ENCODE assay signal across 30 mouse cellular contexts in the genomic region with DNA sequence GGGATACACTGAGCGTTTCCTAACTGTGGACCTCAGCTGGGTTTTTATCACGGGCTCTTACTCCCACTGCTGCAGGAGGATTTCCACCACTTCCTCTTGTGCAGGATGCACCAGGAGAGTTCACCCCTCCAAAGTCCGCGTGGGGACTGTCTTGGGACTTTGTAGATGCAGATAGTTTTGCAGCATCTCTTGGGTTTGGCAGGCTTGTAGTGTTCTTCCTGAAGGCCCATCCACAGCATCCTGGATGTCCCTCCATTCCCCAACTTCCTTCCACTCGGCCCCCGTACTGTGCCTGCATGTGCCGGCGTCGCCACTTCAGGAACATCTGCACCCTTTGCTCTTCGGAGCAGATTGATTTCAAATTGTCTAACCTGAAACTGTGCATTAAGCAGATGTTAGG. TPM values are rescaled to one million over a fixed set of nuclear protein-coding genes. Genes with fewer than 3 reads are reported as not detected.
A peak's percentile ranks its signal among the peaks of the same experiment; 100 is the strongest.
DNase-seq lines count a peak whose midpoint lies in the region; ATAC-seq lines count a peak whose summit lies in the region.
"Had no signal": no experiment of that assay in that cellular context is flagged by ENCODE, and none has a peak within 500 bp of the region (broad histone marks: within the 10 kb centered on the region; RNA-seq: fewer than 3 reads in every experiment).

No protein-coding gene starts in this region.

- H3K36me3 ChIP-seq in hindbrain, embryonic 14.5 days (replicated peaks; ENCODE audit: control insufficient read depth, insufficient read depth) = peaks cover 12% of the 10 kb centered on the region; the same call in 1 of the 2 replicates
- peaks cover 10% of the 10 kb centered on the region for H3K36me3 ChIP-seq in hindbrain, embryonic 12.5 days
- peaks cover 18% of the 10 kb centered on the region for H3K36me3 ChIP-seq in kidney, embryonic 15.5 days
- peaks cover 41% of the 10 kb centered on the region for H3K36me3 ChIP-seq in heart, embryonic 13.5 days
- H3K36me3 ChIP-seq: embryonic facial prominence, embryonic 15.5 days; G1E; intestine, embryonic 15.5 days; limb, embryonic 15.5 days had no signal

- no peaks in the 10 kb centered on the region for H3K27me3 ChIP-seq in hindbrain, embryonic 14.5 days (ENCODE audit: control insufficient read depth, insufficient read depth, low read length)
- no peaks in the 10 kb centered on the region for H3K27me3 ChIP-seq in hindbrain, embryonic 12.5 days
- no peaks in the 10 kb centered on the region for H3K27me3 ChIP-seq in kidney, embryonic 15.5 days
- no peaks in the 10 kb centered on the region for H3K27me3 ChIP-seq in heart, embryonic 13.5 days (replicated peaks)
- H3K27me3 ChIP-seq: CH12.LX; embryonic facial prominence, embryonic 15.5 days; forebrain, embryonic 15.5 days; hindbrain, embryonic 13.5 days; intestine, embryonic 15.5 days; limb, embryonic 15.5 days; megakaryocyte, embryonic 14.5 days; midbrain, embryonic 13.5 days; neural tube, embryonic 13.5 days; Patski had no signal

- WGBS in hindbrain, embryonic 14.5 days = 92% methylated on average over 10 of the region's 10 CpGs
- 89% methylated on average over 10 of the region's 10 CpGs for WGBS in hindbrain, embryonic 12.5 days
- 84% methylated on average over 10 of the region's 10 CpGs for WGBS in kidney, embryonic 15.5 days
- 80% methylated on average over 10 of the region's 10 CpGs for WGBS in heart, embryonic 13.5 days

- no peak for ATAC-seq in hindbrain, embryonic 14.5 days (ENCODE audit: low FRiP score)
- no peak for ATAC-seq in hindbrain, embryonic 12.5 days (ENCODE audit: low FRiP score)
- ATAC-seq in kidney, embryonic 15.5 days (replicated peaks; ENCODE audit: low FRiP score) = no peak
- no peak for ATAC-seq in heart, embryonic 13.5 days (ENCODE audit: extremely low read depth, insufficient number of reproducible peaks, low FRiP score, low TSS enrichment)
- no peak for ATAC-seq in monocyte, adult 5-6 weeks (replicated peaks; ENCODE audit: insufficient number of reproducible peaks, low FRiP score, low TSS enrichment, poor library complexity, severe bottlenecking)
- ATAC-seq: forebrain, embryonic 15.5 days had no signal

- no peak for DNase-seq in hindbrain, embryonic 14.5 days (ENCODE audit: low spot score)
- no peak for DNase-seq in kidney, postnatal 36 days
- peak; percentile 41 for DNase-seq in kidney, postnatal 14 days
- DNase-seq: B cell, adult 2 months; cerebellum, adult 11 months; cerebellum, adult 9-11 months; left cerebral cortex, postnatal 4 days; lung, postnatal 36 days; right cerebral cortex, adult 18-20 months had no signal

- no peaks in the 10 kb centered on the region for H3K9me3 ChIP-seq in hindbrain, embryonic 14.5 days (ENCODE audit: control insufficient read depth, low read length)
- H3K9me3 ChIP-seq in hindbrain, embryonic 12.5 days (replicated peaks) = no peaks in the 10 kb centered on the region
- no peaks in the 10 kb centered on the region for H3K9me3 ChIP-seq in kidney, embryonic 15.5 days (replicated peaks)
- H3K9me3 ChIP-seq in heart, embryonic 13.5 days = no peaks in the 10 kb centered on the region
- H3K9me3 ChIP-seq: embryonic facial prominence, embryonic 15.5 days; forebrain, embryonic 15.5 days; hindbrain, embryonic 13.5 days; intestine, embryonic 15.5 days; limb, embryonic 15.5 days; midbrain, embryonic 13.5 days; neural tube, embryonic 13.5 days had no signal

- H3K9ac ChIP-seq in hindbrain, embryonic 14.5 days = no peak overlapping the region
- H3K9ac ChIP-seq in hindbrain, embryonic 12.5 days = no peak overlapping the region
- H3K9ac ChIP-seq in kidney, embryonic 15.5 days = no peak overlapping the region
- H3K9ac ChIP-seq in heart, embryonic 13.5 days = peak overlapping the region; percentile 68
- H3K9ac ChIP-seq: embryonic facial prominence, embryonic 15.5 days; forebrain, embryonic 15.5 days; hindbrain, embryonic 13.5 days; intestine, embryonic 15.5 days; limb, embryonic 15.5 days; liver, embryonic 14.5 days; lung, embryonic 14.5 days; midbrain, embryonic 13.5 days; neural tube, embryonic 13.5 days had no signal

- H3K4me1 ChIP-seq in hindbrain, embryonic 14.5 days (replicated peaks; ENCODE audit: control insufficient read depth, insufficient read depth, low read length) = peaks cover 12% of the 10 kb centered on the region
- H3K4me1 ChIP-seq in hindbrain, embryonic 12.5 days = peaks cover 17% of the 10 kb centered on the region; the same call in 1 of the 2 replicates
- peaks cover 44% of the 10 kb centered on the region for H3K4me1 ChIP-seq in kidney, embryonic 15.5 days
- peaks cover 58% of the 10 kb centered on the region for H3K4me1 ChIP-seq in heart, embryonic 13.5 days
- H3K4me1 ChIP-seq: megakaryocyte, embryonic 14.5 days had no signal

- H3K4me2 ChIP-seq in hindbrain, embryonic 14.5 days (replicated peaks) = no peak overlapping the region
- no peak overlapping the region for H3K4me2 ChIP-seq in hindbrain, embryonic 12.5 days (replicated peaks)
- no peak overlapping the region for H3K4me2 ChIP-seq in kidney, embryonic 15.5 days
- no peak overlapping the region for H3K4me2 ChIP-seq in heart, embryonic 13.5 days
- H3K4me2 ChIP-seq: embryonic facial prominence, embryonic 15.5 days; forebrain, embryonic 15.5 days; hindbrain, embryonic 13.5 days; intestine, embryonic 15.5 days; limb, embryonic 15.5 days; midbrain, embryonic 13.5 days; neural tube, embryonic 13.5 days had no signal

- 0 out of 2 replicates have a peak overlapping the region, but pooled peaks have one; percentile 35 for H3K27ac ChIP-seq in hindbrain, embryonic 14.5 days
- H3K27ac ChIP-seq in hindbrain, embryonic 12.5 days = no peak overlapping the region
- peak overlapping the region; percentile 11; the same call in 1 of the 2 replicates for H3K27ac ChIP-seq in kidney, embryonic 15.5 days
- H3K27ac ChIP-seq in heart, embryonic 13.5 days (replicated peaks) = peak overlapping the region; percentile 96
- H3K27ac ChIP-seq: embryonic facial prominence, embryonic 15.5 days; forebrain, embryonic 15.5 days; intestine, embryonic 15.5 days; left cerebral cortex, adult 2 months; limb, embryonic 15.5 days; liver, embryonic 14.5 days; midbrain, embryonic 13.5 days; neural tube, embryonic 13.5 days had no signal

- no peak overlapping the region for H3K4me3 ChIP-seq in hindbrain, embryonic 14.5 days (replicated peaks; ENCODE audit: low read length)
- H3K4me3 ChIP-seq in hindbrain, embryonic 12.5 days = no peak overlapping the region
- no peak overlapping the region for H3K4me3 ChIP-seq in kidney, embryonic 15.5 days (replicated peaks)
- no peak overlapping the region for H3K4me3 ChIP-seq in heart, embryonic 13.5 days
- H3K4me3 ChIP-seq: embryonic facial prominence, embryonic 15.5 days; forebrain, embryonic 15.5 days; hindbrain, embryonic 13.5 days; intestine, embryonic 15.5 days; left cerebral cortex, adult 2 months; limb, embryonic 15.5 days; megakaryocyte, embryonic 14.5 days; midbrain, embryonic 13.5 days; neural tube, embryonic 13.5 days had no signal

RNA-seq across cellular contexts. Expression of gene Tcp10a, which starts 50.7 kb away (rescaled TPM):
- not detected in 2 replicates for polyA plus RNA-seq in hindbrain, embryonic 14.5 days (2014; fragmentation: Nextera tagmentation; extraction: Ambion mirVana)
- polyA plus RNA-seq in hindbrain, embryonic 12.5 days (2016; fragmentation: Nextera tagmentation; extraction: Ambion mirVana) = not detected in 2 replicates
- polyA plus RNA-seq in kidney, embryonic 15.5 days (2015; fragmentation: Nextera tagmentation; extraction: Ambion mirVana) = not detected in 2 replicates
- 0.13 TPM in 1 of 2 replicates, not detected in the other for polyA plus RNA-seq in heart, embryonic 13.5 days (2015; fragmentation: Nextera tagmentation; extraction: Ambion mirVana)
- total RNA-seq in monocyte, adult 5-6 weeks (2017) = 4.6 TPM in 1 of 3 replicates, not detected in the others
- total RNA-seq: CH12.LX; common myeloid progenitor, adult 5-6 weeks; gastrocnemius, postnatal 10 days; heart, adult 18-20 months; left cerebral cortex, postnatal 4 days had no signal
- polyA plus RNA-seq: embryonic facial prominence, embryonic 15.5 days; forebrain, embryonic 15.5 days; G1E; hindbrain, embryonic 13.5 days; intestine, embryonic 15.5 days; limb, embryonic 15.5 days; liver, embryonic 14.5 days; lung, embryonic 14.5 days; midbrain, embryonic 13.5 days had no signal
